In the genomic region with DNA sequence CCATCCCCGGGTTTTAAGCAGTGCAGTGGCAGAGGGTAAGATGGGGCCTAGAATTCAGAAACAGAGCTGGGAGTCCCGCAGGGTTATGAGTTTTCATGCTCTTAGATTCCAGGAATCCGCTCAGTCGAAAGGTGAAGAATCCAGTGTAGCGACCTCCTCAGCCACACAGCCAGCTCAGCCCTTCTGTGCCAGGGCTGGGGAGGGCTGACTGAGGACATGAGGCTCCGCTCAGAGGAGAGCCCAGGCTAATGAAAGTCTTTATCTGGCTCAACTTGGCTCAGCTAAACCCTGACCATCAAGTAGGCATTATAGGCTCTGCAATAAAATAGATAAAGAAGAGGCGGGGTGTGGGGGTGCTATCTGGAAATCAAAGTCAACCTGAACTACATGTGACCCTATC, we compare ENCODE assay signal across 12 mouse cellular contexts. TPM values are rescaled to one million over a fixed set of nuclear protein-coding genes. Genes with fewer than 3 reads are reported as not detected.
DNase-seq lines count a peak whose midpoint lies in the region; ATAC-seq and TF ChIP-seq lines count a peak whose summit lies in the region.
"Had no signal": no experiment of that assay in that cellular context is flagged by ENCODE, and none has a peak within 500 bp of the region (broad histone marks: within the 10 kb centered on the region; RNA-seq: fewer than 3 reads in every experiment).

No protein-coding gene starts in this region.

- no peak overlapping the region for H3K4me3 ChIP-seq in heart, adult 2 months
- no peak overlapping the region for H3K4me3 ChIP-seq in midbrain, embryonic 10.5 days
- H3K4me3 ChIP-seq in midbrain, embryonic 14.5 days (replicated peaks; ENCODE audit: low read depth, low read length) = no peak overlapping the region
- no peak overlapping the region for H3K4me3 ChIP-seq in hindbrain, embryonic 12.5 days
- H3K4me3 ChIP-seq in neural tube, embryonic 13.5 days = no peak overlapping the region

- H3K79me2 ChIP-seq in heart, adult 2 months (replicated peaks; ENCODE audit: control insufficient read depth, insufficient read depth, low read length) = no peaks in the 10 kb centered on the region

- TF ChIP-seq EP300 in heart, adult 2 months (IDR thresholded peaks at IDR 0.05; ENCODE audit: insufficient read depth, low read depth, low read length) = no peak

- no peaks in the 10 kb centered on the region for H3K9me3 ChIP-seq in midbrain, embryonic 10.5 days (replicated peaks)
- no peaks in the 10 kb centered on the region for H3K9me3 ChIP-seq in midbrain, embryonic 14.5 days (ENCODE audit: control insufficient read depth, low read length)
- no peaks in the 10 kb centered on the region for H3K9me3 ChIP-seq in hindbrain, embryonic 12.5 days (replicated peaks)
- no peaks in the 10 kb centered on the region for H3K9me3 ChIP-seq in neural tube, embryonic 13.5 days

- 98% methylated on average over 7 of the region's 7 CpGs for WGBS in heart, adult 2 months
- WGBS in midbrain, embryonic 10.5 days = 93% methylated on average over 7 of the region's 7 CpGs
- 92% methylated on average over 7 of the region's 7 CpGs for WGBS in midbrain, embryonic 14.5 days
- WGBS in hindbrain, embryonic 12.5 days = 91% methylated on average over 7 of the region's 7 CpGs
- 93% methylated on average over 7 of the region's 7 CpGs for WGBS in neural tube, embryonic 13.5 days

- H3K27ac ChIP-seq in heart, adult 2 months = no peak overlapping the region
- 0 out of 2 replicates have a peak overlapping the region, but pooled peaks have one; percentile 91 for H3K27ac ChIP-seq in midbrain, embryonic 10.5 days (replicated peaks)
- no peak overlapping the region for H3K27ac ChIP-seq in midbrain, embryonic 14.5 days (replicated peaks; ENCODE audit: low read depth, low read length)
- H3K27ac ChIP-seq in hindbrain, embryonic 12.5 days = 0 out of 2 replicates have a peak overlapping the region, but pooled peaks have one; percentile 92
- 0 out of 2 replicates have a peak overlapping the region, but pooled peaks have one; percentile 96 for H3K27ac ChIP-seq in neural tube, embryonic 13.5 days (replicated peaks)

- intact Hi-C loops in heart, adult 2 months (cut with DNase I) = no loop called here

- DNase-seq in heart, adult 11 months = peak; percentile 84
- DNase-seq in heart, adult 2 months = no peak
- DNase-seq in midbrain, embryonic 10.5 days (ENCODE audit: low spot score) = no peak
- no peak for DNase-seq in midbrain, embryonic 14.5 days
- DNase-seq in right cerebral cortex, postnatal 25 days = no peak
- DNase-seq in urinary bladder, postnatal 4 days (ENCODE audit: low spot score in 2 of 2) = no peak
- DNase-seq: adrenal gland, postnatal 36 days; B cell, adult 2 months; liver, postnatal 0 days; thymus, postnatal 14 days had no signal

- TF ChIP-seq POLR2A in heart, adult 2 months (IDR thresholded peaks at IDR 0.05; ENCODE audit: insufficient read depth, low read depth, low read length) = no peak

- H3K36me3 ChIP-seq in heart, adult 2 months (ENCODE audit: control insufficient read depth, insufficient read depth, low read length) = no peaks in the 10 kb centered on the region
- no peaks in the 10 kb centered on the region for H3K36me3 ChIP-seq in midbrain, embryonic 10.5 days
- H3K36me3 ChIP-seq in midbrain, embryonic 14.5 days (ENCODE audit: control insufficient read depth, insufficient read depth, low read length) = no peaks in the 10 kb centered on the region
- H3K36me3 ChIP-seq in hindbrain, embryonic 12.5 days = no peaks in the 10 kb centered on the region
- H3K36me3 ChIP-seq in neural tube, embryonic 13.5 days = no peaks in the 10 kb centered on the region

- H3K9ac ChIP-seq in heart, adult 2 months (ENCODE audit: low read depth, low read length) = no peak overlapping the region
- H3K9ac ChIP-seq in midbrain, embryonic 14.5 days (replicated peaks; ENCODE audit: low read length) = no peak overlapping the region
- H3K9ac ChIP-seq in hindbrain, embryonic 12.5 days = no peak overlapping the region
- H3K9ac ChIP-seq in neural tube, embryonic 13.5 days = no peak overlapping the region
- H3K9ac ChIP-seq: liver, postnatal 0 days had no signal

- peaks cover 5% of the 10 kb centered on the region for H3K4me1 ChIP-seq in heart, adult 2 months (ENCODE audit: control insufficient read depth, insufficient read depth, low read length)
- peaks cover 41% of the 10 kb centered on the region for H3K4me1 ChIP-seq in midbrain, embryonic 10.5 days
- peaks cover 30% of the 10 kb centered on the region for H3K4me1 ChIP-seq in midbrain, embryonic 14.5 days (ENCODE audit: control insufficient read depth, insufficient read depth, low read length)
- peaks cover 25% of the 10 kb centered on the region for H3K4me1 ChIP-seq in hindbrain, embryonic 12.5 days
- peaks cover 40% of the 10 kb centered on the region for H3K4me1 ChIP-seq in neural tube, embryonic 13.5 days (replicated peaks)

- TF ChIP-seq CTCF in heart, adult 2 months (IDR thresholded peaks at IDR 0.05) = no peak

- H3K4me2 ChIP-seq in midbrain, embryonic 14.5 days (ENCODE audit: low read length) = no peak overlapping the region; the same call in 1 of the 2 replicates
- no peak overlapping the region for H3K4me2 ChIP-seq in hindbrain, embryonic 12.5 days (replicated peaks)
- H3K4me2 ChIP-seq in neural tube, embryonic 13.5 days = peak overlapping the region; percentile 59

- ATAC-seq in midbrain, embryonic 14.5 days (ENCODE audit: low FRiP score, low TSS enrichment) = no peak
- no peak for ATAC-seq in hindbrain, embryonic 12.5 days (ENCODE audit: low FRiP score)
- ATAC-seq in neural tube, embryonic 13.5 days (ENCODE audit: low read depth) = no peak
- ATAC-seq: liver, postnatal 0 days had no signal

- no peaks in the 10 kb centered on the region for H3K27me3 ChIP-seq in heart, adult 2 months (ENCODE audit: control insufficient read depth, insufficient read depth, low read length)
- H3K27me3 ChIP-seq in midbrain, embryonic 10.5 days (ENCODE audit: low read depth, poor library complexity, severe bottlenecking) = no peaks in the 10 kb centered on the region
- H3K27me3 ChIP-seq in midbrain, embryonic 14.5 days (ENCODE audit: control insufficient read depth, insufficient read depth, low read length) = no peaks in the 10 kb centered on the region
- H3K27me3 ChIP-seq in hindbrain, embryonic 12.5 days = no peaks in the 10 kb centered on the region
- H3K27me3 ChIP-seq in neural tube, embryonic 13.5 days = no peaks in the 10 kb centered on the region

RNA-seq across cellular contexts. Expression of a gene that starts 16.3 kb away (rescaled TPM):
- 1 to 10 TPM; 2.8 to 4.9 TPM for total RNA-seq in heart, adult 2 months (2021)
- 5.9 and 8.1 TPM in 2 replicates for polyA plus RNA-seq in heart, adult 2 months (2012; rRNA removed)
- polyA plus RNA-seq in midbrain, embryonic 10.5 days (2016; fragmentation: Nextera tagmentation; extraction: Ambion mirVana) = 14.7 and 17.1 TPM in 2 replicates
- polyA plus RNA-seq in midbrain, embryonic 14.5 days (2014; fragmentation: Nextera tagmentation; extraction: Ambion mirVana) = 19.5 and 19.9 TPM in 2 replicates
- 17.9 and 19.4 TPM in 2 replicates for polyA plus RNA-seq in hindbrain, embryonic 12.5 days (2016; fragmentation: Nextera tagmentation; extraction: Ambion mirVana)
- 21.9 and 24.2 TPM in 2 replicates for polyA plus RNA-seq in neural tube, embryonic 13.5 days (2015; fragmentation: Nextera tagmentation; extraction: Ambion mirVana)

Comparison
In these comparisons a context has a peak if more than half of its experiments do, and no peak if none do; other contexts are left out.
1. H3K27ac ChIP-seq: peak in midbrain, embryonic 10.5 days (single experiment), hindbrain, embryonic 12.5 days (single experiment) and neural tube, embryonic 13.5 days (single experiment); none in heart, adult 2 months (single experiment) and midbrain, embryonic 14.5 days (single experiment).